Mouse (Mus musculus): ENCODE data around the gene 1700008O03Rik. TPM values are rescaled to one million over a fixed set of nuclear protein-coding genes. Genes with fewer than 3 reads are reported as not detected.
A peak's percentile ranks its signal among the peaks of the same experiment; 100 is the strongest.

1700008O03Rik gene
- total RNA-seq, 4 experiments from 2014 or later = not detected

DNA sequence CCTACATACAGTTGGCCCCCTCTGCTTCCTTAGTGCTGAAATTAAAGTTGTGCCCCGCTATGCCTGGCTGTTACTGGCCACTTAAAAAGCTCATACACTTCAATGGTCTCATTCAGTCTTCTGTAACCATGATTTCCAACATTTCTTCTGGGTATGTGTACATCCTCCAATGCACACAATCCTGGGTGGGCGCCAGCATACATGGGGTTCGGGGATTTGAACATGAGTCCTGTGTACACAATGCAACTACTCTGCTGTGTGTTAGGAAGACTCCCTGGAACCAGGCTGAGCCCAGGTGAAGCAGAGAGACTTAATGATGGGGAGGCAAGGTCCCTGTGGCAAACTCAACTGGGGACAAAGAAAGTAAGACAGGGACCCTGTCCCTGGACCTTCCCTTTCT, 9.8 kb downstream of the 1700008O03Rik start:
- DNase-seq (ENCODE audit: low spot score in 2 of 2) = no peak

GRCm38 (mm10) chr7:44375207-44375606, 10.4 kb downstream of the 1700008O03Rik start:
- no peak for DNase-seq (ENCODE audit: low spot score in 2 of 2)

GRCm38 (mm10) chr7:44374756-44375155, 10.9 kb downstream of the 1700008O03Rik start:
- DNase-seq (ENCODE audit: low spot score in 2 of 2) = no peak

- DNase-seq (ENCODE audit: low spot score in 2 of 2) = peak; percentile 82 to 83
These were observed 11.5 kb downstream of the 1700008O03Rik start for GRCm38 (mm10) chr7:44373889-44374652.

- no peak for DNase-seq (ENCODE audit: low spot score in 2 of 2)
These were observed 12.2 kb downstream of the 1700008O03Rik start for GRCm38 (mm10) chr7:44373460-44373859.

DNA sequence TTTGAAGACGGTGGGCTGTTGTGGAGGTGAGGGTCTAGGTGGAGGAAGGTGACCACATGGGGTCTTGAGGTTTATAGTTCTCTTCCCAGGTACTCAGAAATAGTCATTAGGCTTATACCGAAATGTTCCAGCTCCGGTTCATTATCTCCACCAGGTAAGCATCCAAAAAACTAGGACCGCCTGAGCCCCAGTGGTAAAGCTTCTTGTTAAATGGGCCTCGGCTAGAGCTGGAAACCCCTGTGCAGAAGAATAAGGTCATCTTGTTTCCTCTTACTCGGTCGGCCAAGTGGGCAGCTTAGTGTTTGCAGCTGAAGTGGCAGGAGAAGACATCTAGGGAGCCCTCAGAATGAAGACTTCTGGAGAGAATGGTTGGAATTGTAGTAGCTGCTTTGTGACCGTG, 12.9 kb downstream of the 1700008O03Rik start:
- no peak for DNase-seq (ENCODE audit: low spot score in 2 of 2)

DNA sequence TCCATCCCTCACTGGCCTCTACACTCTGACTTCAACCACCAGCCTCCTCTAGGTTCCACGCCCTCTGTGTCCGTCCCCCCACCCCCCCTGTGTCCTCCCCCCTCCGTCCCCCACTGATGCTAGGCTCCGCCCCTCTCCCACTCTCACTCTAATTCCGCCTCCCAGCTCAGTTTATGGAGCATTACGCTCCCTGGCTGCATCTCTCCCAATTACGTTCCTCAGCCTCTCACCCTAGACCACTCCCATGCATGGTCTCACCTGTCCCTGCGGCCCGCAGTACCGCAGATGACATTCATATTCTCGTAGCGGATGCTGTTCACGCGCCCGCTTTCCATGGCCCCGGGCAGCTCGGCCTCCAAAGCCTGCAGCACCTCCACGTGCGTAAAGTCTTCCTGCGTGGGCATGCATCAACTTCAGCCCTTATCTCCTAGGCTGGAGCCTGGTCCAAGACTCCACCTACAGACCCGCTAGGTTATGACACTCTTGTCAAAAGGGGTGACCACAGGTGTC, 24.8 kb downstream of the 1700008O03Rik start:
- DNase-seq (ENCODE audit: low spot score in 2 of 2) = no peak

GRCm38 (mm10) chr7:44359908-44360672, 25.5 kb downstream of the 1700008O03Rik start:
- DNase-seq (ENCODE audit: low spot score in 2 of 2) = peak; percentile 89 to 90

- DNase-seq (ENCODE audit: low spot score in 2 of 2) = no peak
These were observed 26.6 kb downstream of the 1700008O03Rik start for GRCm38 (mm10) chr7:44358886-44359654.

DNA sequence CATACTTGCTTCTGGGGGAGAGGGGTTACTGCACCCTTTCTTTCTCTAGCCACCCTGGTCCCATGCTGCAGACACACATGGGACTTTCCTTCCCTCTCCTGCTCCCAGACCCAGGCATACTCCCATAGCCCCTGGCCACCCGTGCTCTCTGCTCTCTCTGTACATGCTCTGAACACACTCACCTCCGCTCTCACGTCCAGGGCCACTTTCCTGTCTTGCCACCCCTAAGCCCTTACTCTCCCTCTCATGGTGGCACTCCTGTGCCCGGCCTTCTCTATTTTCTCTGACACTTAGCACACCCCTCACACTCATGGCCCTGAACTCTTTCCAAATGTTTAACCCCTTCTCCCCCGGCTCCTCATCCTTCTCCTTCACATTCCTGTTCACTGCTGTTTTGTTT, 27.6 kb downstream of the 1700008O03Rik start:
- no peak for DNase-seq (ENCODE audit: low spot score in 2 of 2)

DNA sequence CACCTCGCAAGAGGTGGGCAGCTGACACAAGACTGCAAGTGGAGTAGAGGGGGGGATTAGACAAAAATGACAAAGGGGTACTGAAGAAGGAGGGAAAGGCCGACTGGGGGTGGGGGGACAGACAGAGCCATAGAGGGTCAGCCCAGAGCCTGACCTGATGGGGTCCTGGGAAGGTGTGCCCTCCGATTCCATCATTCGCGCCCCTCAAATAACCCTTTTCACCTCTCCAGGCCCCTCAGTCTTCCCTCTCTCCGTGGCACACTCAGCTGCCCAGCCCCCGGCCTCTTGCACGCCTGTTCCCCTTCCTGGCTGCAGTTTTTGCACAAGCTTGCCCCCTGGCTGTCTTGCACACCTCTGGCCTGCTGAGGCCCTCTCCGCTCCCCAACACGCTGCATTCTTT, 28.1 kb downstream of the 1700008O03Rik start:
- no peak for DNase-seq (ENCODE audit: low spot score in 2 of 2)

GRCm38 (mm10) chr7:44356590-44357481, 28.8 kb downstream of the 1700008O03Rik start:
- DNase-seq (ENCODE audit: low spot score in 2 of 2) = no peak

DNA sequence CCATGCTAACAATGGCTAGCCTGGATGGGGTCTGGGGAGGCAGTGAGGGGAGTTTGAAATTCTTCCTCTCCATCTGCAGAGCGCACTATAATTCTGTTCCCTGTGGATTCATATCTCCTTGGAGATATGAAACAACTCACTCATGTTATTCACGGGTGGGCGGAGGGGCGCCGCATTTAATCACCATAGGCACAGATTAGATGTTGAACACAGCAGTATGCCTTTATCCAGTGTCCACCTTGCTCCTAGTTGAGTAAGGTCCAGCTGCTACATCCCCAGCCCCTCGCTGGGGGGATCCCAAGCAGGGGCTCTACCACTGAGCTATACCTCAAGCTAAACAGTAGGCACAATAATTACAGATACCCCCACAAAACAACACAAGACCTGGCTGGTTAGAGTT, 30.2 kb downstream of the 1700008O03Rik start:
- DNase-seq (ENCODE audit: low spot score in 2 of 2) = no peak

DNA sequence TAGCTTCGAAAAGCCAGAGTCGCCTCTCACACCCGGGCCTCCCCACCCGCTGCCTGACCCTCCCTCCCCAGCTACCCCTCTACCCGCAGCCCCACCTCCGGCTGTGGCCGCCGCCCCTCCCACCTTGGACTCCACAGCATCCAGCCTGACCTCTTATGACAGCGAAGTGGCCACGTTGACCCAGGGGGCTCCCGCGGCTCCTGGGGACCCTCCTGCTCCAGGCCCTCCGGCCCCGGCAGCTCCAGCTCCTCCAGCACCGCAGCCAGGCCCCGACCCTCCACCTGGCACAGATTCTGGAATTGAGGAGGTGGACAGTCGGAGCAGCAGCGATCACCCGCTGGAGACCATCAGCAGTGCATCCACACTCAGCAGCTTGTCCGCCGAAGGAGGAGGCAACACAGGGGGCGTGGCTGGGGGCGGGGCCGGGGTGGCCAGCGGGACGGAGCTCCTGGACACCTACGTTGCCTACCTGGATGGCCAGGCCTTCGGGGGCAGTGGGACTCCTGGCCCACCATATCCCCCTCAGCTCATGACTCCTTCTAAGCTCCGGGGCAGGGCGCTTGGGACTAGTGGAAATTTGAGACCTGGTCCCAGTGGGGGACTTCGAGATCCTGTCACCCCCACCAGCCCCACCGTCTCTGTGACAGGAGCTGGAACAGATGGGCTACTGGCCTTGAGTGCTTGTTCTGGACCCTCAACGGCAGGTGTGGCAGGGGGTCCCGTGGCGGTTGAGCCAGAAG, 31.8 kb downstream of the 1700008O03Rik start:
- no peak for DNase-seq (ENCODE audit: low spot score in 2 of 2)

DNA sequence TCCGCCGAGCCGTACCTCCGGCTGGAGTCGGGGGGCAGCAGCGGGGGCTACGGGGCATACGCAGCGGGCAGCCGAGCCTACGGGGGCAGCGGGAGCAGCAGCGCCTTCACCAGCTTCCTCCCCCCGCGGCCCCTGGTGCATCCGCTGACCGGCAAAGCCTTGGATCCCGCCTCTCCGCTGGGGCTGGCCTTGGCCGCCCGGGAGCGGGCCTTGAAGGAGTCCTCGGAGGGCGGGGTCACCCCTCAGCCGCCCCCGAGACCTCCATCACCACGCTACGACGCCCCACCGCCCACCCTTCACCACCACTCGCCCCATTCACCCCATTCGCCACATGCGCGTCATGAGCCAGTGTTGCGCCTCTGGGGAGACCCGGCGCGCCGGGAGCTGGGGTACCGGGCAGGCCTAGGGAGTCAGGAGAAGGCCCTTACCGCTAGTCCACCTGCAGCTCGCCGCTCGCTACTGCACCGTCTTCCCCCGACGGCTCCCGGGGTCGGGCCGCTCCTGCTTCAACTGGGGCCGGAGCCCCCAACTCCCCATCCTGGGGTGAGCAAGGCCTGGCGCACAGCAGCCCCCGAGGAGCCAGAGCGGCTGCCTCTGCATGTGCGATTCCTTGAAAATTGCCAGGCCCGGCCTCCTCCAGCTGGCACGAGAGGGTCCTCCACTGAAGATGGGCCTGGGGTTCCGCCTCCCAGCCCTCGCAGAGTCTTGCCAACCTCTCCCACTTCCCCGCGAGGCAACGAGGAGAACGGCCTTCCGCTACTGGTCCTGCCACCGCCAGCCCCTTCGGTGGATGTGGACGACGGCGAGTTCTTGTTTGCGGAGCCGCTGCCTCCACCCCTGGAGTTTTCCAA, 32.6 kb downstream of the 1700008O03Rik start:
- no peak for DNase-seq (ENCODE audit: low spot score in 2 of 2)

DNA sequence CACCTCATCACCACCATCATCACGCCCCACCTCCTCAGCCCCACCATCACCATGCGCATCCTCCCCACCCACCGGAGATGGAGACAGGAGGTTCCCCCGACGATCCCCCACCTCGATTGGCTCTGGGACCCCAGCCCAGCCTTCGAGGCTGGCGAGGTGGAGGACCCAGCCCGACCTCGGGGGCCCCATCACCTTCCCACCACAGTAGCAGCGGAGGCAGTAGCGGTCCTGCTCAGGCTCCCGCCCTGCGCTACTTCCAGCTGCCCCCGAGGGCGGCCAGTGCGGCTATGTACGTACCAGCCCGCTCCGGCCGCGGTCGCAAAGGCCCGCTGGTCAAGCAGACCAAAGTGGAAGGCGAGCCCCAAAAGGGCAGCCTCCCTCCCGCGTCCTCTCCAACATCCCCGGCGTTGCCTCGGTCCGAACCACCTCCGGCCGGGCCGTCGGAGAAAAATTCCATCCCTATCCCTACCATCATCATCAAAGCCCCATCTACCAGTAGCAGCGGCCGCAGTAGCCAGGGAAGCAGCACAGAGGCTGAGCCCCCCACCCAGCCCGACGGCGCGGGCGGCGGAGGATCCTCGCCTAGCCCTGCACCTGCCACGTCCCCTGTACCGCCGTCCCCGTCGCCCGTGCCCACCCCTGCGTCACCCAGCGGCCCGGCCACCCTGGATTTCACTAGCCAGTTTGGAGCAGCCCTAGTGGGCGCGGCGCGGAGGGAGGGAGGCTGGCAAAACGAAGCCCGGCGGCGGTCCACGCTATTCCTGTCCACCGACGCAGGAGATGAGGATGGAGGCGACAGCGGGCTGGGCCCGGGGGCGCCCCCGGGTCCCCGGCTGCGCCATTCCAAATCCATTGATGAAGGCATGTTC, 33.5 kb downstream of the 1700008O03Rik start:
- no peak for DNase-seq (ENCODE audit: low spot score in 2 of 2)

DNA sequence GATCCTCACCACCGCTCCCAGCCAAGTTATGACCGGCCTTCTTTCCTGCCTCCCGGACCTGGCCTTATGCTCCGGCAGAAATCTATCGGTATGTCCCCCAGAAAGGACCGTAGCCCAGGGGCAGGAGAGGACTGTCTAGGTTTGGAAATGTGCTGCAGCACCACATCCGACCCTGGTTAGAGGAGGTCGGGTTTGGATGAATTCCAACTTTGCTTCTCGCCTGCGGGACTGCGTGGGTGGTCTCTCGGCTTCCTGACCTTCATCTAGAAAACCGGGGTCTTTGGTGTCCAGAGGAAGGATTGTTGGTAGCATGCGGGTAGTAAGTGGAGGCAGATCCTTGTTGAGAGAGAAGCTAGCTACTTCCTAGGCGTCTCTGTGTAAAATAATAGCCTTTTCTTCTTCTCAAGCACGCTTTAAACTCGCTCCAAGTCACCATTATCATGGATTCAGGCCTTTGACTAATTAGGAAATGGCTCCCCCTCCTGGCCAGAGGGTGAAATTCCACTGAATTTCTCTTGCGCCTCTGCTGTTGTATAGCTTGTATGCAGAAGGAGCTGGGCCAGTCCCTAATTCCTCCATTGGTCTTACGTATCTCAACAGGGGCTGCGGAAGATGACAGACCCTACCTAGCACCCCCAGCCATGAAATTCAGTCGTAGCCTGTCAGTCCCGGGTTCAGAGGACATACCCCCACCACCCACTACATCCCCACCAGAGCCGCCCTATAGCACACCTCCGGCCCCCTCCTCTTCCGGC, 34.5 kb downstream of the 1700008O03Rik start:
- peak; percentile 58 to 59 for DNase-seq (ENCODE audit: low spot score in 2 of 2)
